Mouse (Mus musculus) kidney, embryonic 16.5 days (tissue): ENCODE data around the gene Olfr1020. TPM values are rescaled to one million over a fixed set of nuclear protein-coding genes. Genes with fewer than 3 reads are reported as not detected.

ENCODE experiments used
- ATAC-seq: fragments of 200-750 bp; cut with Nextera tagmentation; 2 replicates; pipeline ENCODE4 v1.8.0; 2017; ENCODE audit warnings: moderate TSS enrichment; ENCODE audit not compliant: low FRiP score, low TSS enrichment
- H3K27ac ChIP-seq: fragments of 300-500 bp; sonication (generic); 2 replicates; pipeline ENCODE4 v1.5.1; 2014; ENCODE audit warnings: low read length
- H3K27me3 ChIP-seq: fragments of 300-500 bp; sonication (generic); 2 replicates; pipeline ENCODE4 v1.6.1; 2014; ENCODE audit warnings: low read length, control low read depth, mixed read lengths; ENCODE audit not compliant: insufficient read depth
- H3K36me3 ChIP-seq: fragments of 300-500 bp; sonication (generic); 2 replicates; pipeline ENCODE4 v1.6.1; 2014; ENCODE audit warnings: low read length, control low read depth, mixed read lengths; ENCODE audit not compliant: insufficient read depth
- H3K4me1 ChIP-seq: fragments of 300-500 bp; sonication (generic); 2 replicates; pipeline ENCODE4 v1.6.1; 2014; ENCODE audit warnings: low read length, control low read depth, mixed read lengths; ENCODE audit not compliant: insufficient read depth
- H3K4me2 ChIP-seq: fragments of 300-500 bp; sonication (generic); replicated peaks from 2 replicates; pipeline ENCODE4 v1.6.1; 2014; ENCODE audit warnings: low read depth, low read length
- H3K4me3 ChIP-seq: fragments of 300-500 bp; sonication (generic); 2 replicates; pipeline ENCODE4 v1.5.1; 2014; ENCODE audit warnings: mild to moderate bottlenecking, low read length
- H3K9ac ChIP-seq: fragments of 300-500 bp; sonication (generic); replicated peaks from 2 replicates; pipeline ENCODE4 v1.6.1; 2014; ENCODE audit warnings: low read length
- H3K9me3 ChIP-seq: fragments of 300-500 bp; sonication (generic); 2 replicates; pipeline ENCODE4 v1.6.1; 2016; ENCODE audit warnings: low read length, control low read depth
- WGBS: fragments of 180-500 bp; shearing (Covaris S2); extraction: QIAGEN DNeasy Blood & Tissue Kit; methylation state at CpG from one replicate; pipeline ENCODE4 v1.1.7; 2014; 5-methylcytosine and 5-hydroxymethylcytosine counted together
- polyA plus RNA-seq: library from polyadenylated mRNA; unstranded; fragments of >200 nt; fragmentation: Nextera tagmentation; extraction: Ambion mirVana; gene quantifications from 2 replicates; pipeline ENCODE4 v1.2.1, GENCODE M21; 2015

Gene Olfr1020
- polyA plus RNA-seq = not detected in 2 replicates

GRCm38 (mm10) chr2:85846730-85847129 lies at the start of gene Olfr1020:
TSS of gene Olfr1020 (plus strand) at chr2:85847030.
- no peaks in the 10 kb centered on the region for H3K27me3 ChIP-seq
- H3K4me1 ChIP-seq = no peaks in the 10 kb centered on the region
- no peak within 1 kb of the TSS for H3K9ac ChIP-seq
- no peaks in the 10 kb centered on the region for H3K9me3 ChIP-seq
- ATAC-seq = no peak
- H3K4me3 ChIP-seq = no peak within 1 kb of the TSS
- no peak within 1 kb of the TSS for H3K27ac ChIP-seq
- 71% methylated on average over 1 of the region's 1 CpGs for WGBS
- no peak within 1 kb of the TSS for H3K4me2 ChIP-seq
- no peaks in the 10 kb centered on the region for H3K36me3 ChIP-seq

- Histone ChIP-seq H3K9ac (no peak within 1 kb of the TSS), H3K27me3 (no peaks in the 10 kb centered on the region), H3K9me3 (no peaks in the 10 kb centered on the region), H3K4me1 (no peaks in the 10 kb centered on the region), H3K4me3 (no peak within 1 kb of the TSS), H3K36me3 (no peaks in the 10 kb centered on the region), H3K4me2 (no peak within 1 kb of the TSS), H3K27ac (no peak within 1 kb of the TSS)
- WGBS = 90% methylated on average over 2 of the region's 2 CpGs
- no peak for ATAC-seq
These were observed 44.4 kb upstream of the Olfr1020 start, which contains the start of gene Olfr1016 for GRCm38 (mm10) chr2:85802444-85802843. TSS of gene Olfr1016 (minus strand) at chr2:85802544.

- no peaks in the 10 kb centered on the region for H3K9me3 ChIP-seq
- no peak for ATAC-seq
- no peak overlapping the region for H3K4me2 ChIP-seq
- H3K36me3 ChIP-seq = no peaks in the 10 kb centered on the region
- H3K27me3 ChIP-seq = no peaks in the 10 kb centered on the region
- H3K9ac ChIP-seq = no peak overlapping the region
- 84% methylated on average over 4 of the region's 4 CpGs for WGBS
- no peak overlapping the region for H3K4me3 ChIP-seq
- no peaks in the 10 kb centered on the region for H3K4me1 ChIP-seq
- H3K27ac ChIP-seq = no peak overlapping the region
These were observed 42.3 kb upstream of the Olfr1020 start for GRCm38 (mm10) chr2:85804501-85804900.

GRCm38 (mm10) chr2:85818179-85818578 lies 28.7 kb upstream of the Olfr1020 start, which contains the start of gene Olfr1018:
TSS of gene Olfr1018 (plus strand) at chr2:85818479.
- Histone ChIP-seq H3K4me2 (no peak within 1 kb of the TSS), H3K9ac (no peak within 1 kb of the TSS)

GRCm38 (mm10) chr2:85845383-85845782 lies 1.4 kb upstream of the Olfr1020 start, which contains the start of gene Olfr1019:
TSS of gene Olfr1019 (minus strand) at chr2:85845483.
- Histone ChIP-seq H3K27me3 (no peaks in the 10 kb centered on the region), H3K27ac (no peak within 1 kb of the TSS), H3K9ac (no peak within 1 kb of the TSS), H3K9me3 (no peaks in the 10 kb centered on the region), H3K4me2 (no peak within 1 kb of the TSS), H3K36me3 (no peaks in the 10 kb centered on the region), H3K4me3 (no peak within 1 kb of the TSS), H3K4me1 (no peaks in the 10 kb centered on the region)
- ATAC-seq = no peak

More at GRCm38 (mm10) chr2:85818179-85818578, 28.7 kb upstream of the Olfr1020 start, which contains the start of gene Olfr1018:
- Histone ChIP-seq H3K9me3 (no peaks in the 10 kb centered on the region), H3K27me3 (no peaks in the 10 kb centered on the region), H3K36me3 (no peaks in the 10 kb centered on the region), H3K4me3 (no peak within 1 kb of the TSS), H3K27ac (no peak within 1 kb of the TSS), H3K4me1 (no peaks in the 10 kb centered on the region)
- no peak for ATAC-seq

GRCm38 (mm10) chr2:85868294-85868693 lies 21.5 kb downstream of the Olfr1020 start, which contains the start of gene Olfr1022:
TSS of gene Olfr1022 (plus strand) at chr2:85868594.
- no peak for ATAC-seq

GRCm38 (mm10) chr2:85885340-85885739 lies 38.5 kb downstream of the Olfr1020 start, which contains the start of gene Olfr1023:
TSS of gene Olfr1023 (plus strand) at chr2:85885640.
- no peak for ATAC-seq
- H3K27ac ChIP-seq = no peak within 1 kb of the TSS

More at GRCm38 (mm10) chr2:85868294-85868693, 21.5 kb downstream of the Olfr1020 start, which contains the start of gene Olfr1022:
- Histone ChIP-seq H3K4me1 (no peaks in the 10 kb centered on the region), H3K27me3 (no peaks in the 10 kb centered on the region), H3K27ac (no peak within 1 kb of the TSS), H3K36me3 (no peaks in the 10 kb centered on the region), H3K9ac (no peak within 1 kb of the TSS), H3K4me2 (no peak within 1 kb of the TSS), H3K9me3 (no peaks in the 10 kb centered on the region), H3K4me3 (no peak within 1 kb of the TSS)
- WGBS = 53% methylated on average over 2 of the region's 2 CpGs

More at GRCm38 (mm10) chr2:85885340-85885739, 38.5 kb downstream of the Olfr1020 start, which contains the start of gene Olfr1023:
- Histone ChIP-seq H3K9me3 (no peaks in the 10 kb centered on the region), H3K36me3 (no peaks in the 10 kb centered on the region), H3K4me1 (no peaks in the 10 kb centered on the region), H3K9ac (no peak within 1 kb of the TSS), H3K4me3 (no peak within 1 kb of the TSS), H3K27me3 (no peaks in the 10 kb centered on the region), H3K4me2 (no peak within 1 kb of the TSS)
- 76% methylated on average over 2 of the region's 2 CpGs for WGBS

Other genes starting within 250 kb of the Olfr1020 start
- not detected in 2 replicates for gene Olfr1000, start 235.1 kb upstream of the Olfr1020 start, polyA plus RNA-seq
- not detected in 2 replicates for gene Olfr1002, start 196.3 kb upstream of the Olfr1020 start, polyA plus RNA-seq
- gene Olfr154, start 182.6 kb upstream of the Olfr1020 start, polyA plus RNA-seq = not detected in 2 replicates
- not detected in 2 replicates for gene Olfr1006, start 168.3 kb upstream of the Olfr1020 start, polyA plus RNA-seq
- gene Olfr1008, start 157.6 kb upstream of the Olfr1020 start, polyA plus RNA-seq = not detected in 2 replicates
- gene Olfr1009, start 131.6 kb upstream of the Olfr1020 start, polyA plus RNA-seq = not detected in 2 replicates
- gene Olfr1012, start 84.3 kb upstream of the Olfr1020 start, polyA plus RNA-seq = not detected in 2 replicates
- not detected in 2 replicates for gene Olfr1013, start 79.9 kb upstream of the Olfr1020 start, polyA plus RNA-seq
- not detected in 2 replicates for gene Olfr1014, start 74.3 kb upstream of the Olfr1020 start, polyA plus RNA-seq
- not detected in 2 replicates for gene Olfr1015, start 65.0 kb upstream of the Olfr1020 start, polyA plus RNA-seq
- not detected in 2 replicates for gene Olfr1016, start 44.5 kb upstream of the Olfr1020 start, polyA plus RNA-seq
- not detected in 2 replicates for gene Olfr1018, start 28.6 kb upstream of the Olfr1020 start, polyA plus RNA-seq
- not detected in 2 replicates for gene Olfr1019, start 1.5 kb upstream of the Olfr1020 start, polyA plus RNA-seq
- gene Olfr1022, start 21.6 kb downstream of the Olfr1020 start, polyA plus RNA-seq = not detected in 2 replicates
- gene Olfr1023, start 38.6 kb downstream of the Olfr1020 start, polyA plus RNA-seq = not detected in 2 replicates
- gene Olfr1024, start 58.0 kb downstream of the Olfr1020 start, polyA plus RNA-seq = not detected in 2 replicates
- not detected in 2 replicates for gene Olfr1025-ps1, start 68.2 kb downstream of the Olfr1020 start, polyA plus RNA-seq
- not detected in 2 replicates for gene Olfr1026, start 74.5 kb downstream of the Olfr1020 start, polyA plus RNA-seq
- gene Olfr1028, start 103.4 kb downstream of the Olfr1020 start, polyA plus RNA-seq = not detected in 2 replicates
- not detected in 2 replicates for gene Olfr1029, start 126.9 kb downstream of the Olfr1020 start, polyA plus RNA-seq
- gene Olfr1030, start 132.2 kb downstream of the Olfr1020 start, polyA plus RNA-seq = not detected in 2 replicates
- gene Olfr1031, start 143.3 kb downstream of the Olfr1020 start, polyA plus RNA-seq = not detected in 2 replicates
- not detected in 2 replicates for gene Olfr1032, start 158.5 kb downstream of the Olfr1020 start, polyA plus RNA-seq
- 3.1 and 4.9 TPM in 2 replicates for gene Olfr1033, start 173.6 kb downstream of the Olfr1020 start, polyA plus RNA-seq
- 0.04 and 0.05 TPM in 2 replicates for gene Olfr1034, start 198.8 kb downstream of the Olfr1020 start, polyA plus RNA-seq
- not detected in 2 replicates for gene Olfr1036, start 227.0 kb downstream of the Olfr1020 start, polyA plus RNA-seq
- gene Olfr1037, start 240.4 kb downstream of the Olfr1020 start, polyA plus RNA-seq = not detected in 2 replicates